Mouse (Mus musculus) CH12.LX (cell line): Measurements from ENCODE around the gene Pigyl. TPM values are rescaled to one million over a fixed set of nuclear protein-coding genes. Genes with fewer than 3 reads are reported as not detected.

Source experiments
- DNase-seq: peaks from one replicate; pipeline ENCODE4 v3.0.0-alpha.2; 2013; ENCODE audit errors: extremely low read depth
- H3K27ac ChIP-seq: 2 replicates; pipeline ENCODE4 v1.5.1; 2012; ENCODE audit warnings: low read depth, mild to moderate bottlenecking, control low read depth, moderate library complexity; ENCODE audit not compliant: insufficient read depth
- H3K27me3 ChIP-seq: replicated peaks from 2 replicates; pipeline ENCODE3; 2012; ENCODE audit warnings: inconsistent platforms
- H3K36me3 ChIP-seq, 2 experiments: replicated peaks in 1 of 2; 2 replicates each; pipeline versions ENCODE3 to v1.6.1; 2012; ENCODE audit warnings: inconsistent platforms in 1 of 2, low read length in 1 of 2, mild to moderate bottlenecking in 1 of 2, mixed read lengths in 1 of 2, moderate library complexity in 1 of 2; ENCODE audit not compliant: control insufficient read depth in 1 of 2, insufficient read depth in 1 of 2
- H3K4me1 ChIP-seq, 2 experiments: 2 replicates each; pipeline ENCODE4 v1.6.1; 2012; ENCODE audit warnings: inconsistent platforms in 1 of 2, moderate library complexity in 1 of 2; ENCODE audit not compliant: insufficient read depth in 2 of 2, control insufficient read depth in 1 of 2
- H3K4me2 ChIP-seq: 2 replicates; pipeline ENCODE4 v1.6.1; 2012; ENCODE audit warnings: low read depth, mild to moderate bottlenecking, control low read depth; ENCODE audit not compliant: poor library complexity, insufficient read depth, severe bottlenecking
- H3K4me3 ChIP-seq, 3 experiments: fragments of 150-350 bp in 1 of 3; sonication (generic) in 1 of 3; replicated peaks in 1 of 3; 2 replicates each; pipeline versions ENCODE3 to v1.5.1; 2011 to 2012; ENCODE audit warnings: low read depth in 2 of 3, low read length in 2 of 3, mild to moderate bottlenecking in 2 of 3, moderate library complexity in 2 of 3, control low read depth in 1 of 3, improper control_type of control experiment in 1 of 3, inconsistent platforms in 1 of 3, mixed read lengths in 1 of 3; ENCODE audit not compliant: poor library complexity in 1 of 3
- H3K79me2 ChIP-seq: replicated peaks from 2 replicates; pipeline ENCODE4 v1.6.1; 2012; ENCODE audit warnings: mild to moderate bottlenecking, moderate library complexity; ENCODE audit not compliant: control insufficient read depth, poor library complexity, insufficient read depth, severe bottlenecking; ENCODE audit errors: extremely low read depth
- H3K9ac ChIP-seq: 2 replicates; pipeline ENCODE4 v1.6.1; 2012; ENCODE audit warnings: low read depth, mild to moderate bottlenecking, control low read depth, moderate library complexity; ENCODE audit not compliant: insufficient read depth
- H3K9me3 ChIP-seq: replicated peaks from 2 replicates; pipeline ENCODE3; 2012; ENCODE audit warnings: low read length, inconsistent platforms, mixed read lengths
- BHLHE40 ChIP-seq: IDR thresholded peaks from 2 replicates; pipeline ENCODE4 v1.6.1; 2011; ENCODE audit warnings: mild to moderate bottlenecking, low read depth, low read length, improper control_type of control experiment
- CHD1 ChIP-seq: IDR thresholded peaks from 2 replicates; pipeline ENCODE4 v1.6.1; 2012; ENCODE audit warnings: low read depth, low read length, improper control_type of control experiment, inconsistent platforms
- CHD2 ChIP-seq: IDR thresholded peaks from 2 replicates; pipeline ENCODE4 v1.6.1; 2011; ENCODE audit warnings: low read length, improper control_type of control experiment
- E2F4 ChIP-seq: IDR thresholded peaks from 2 replicates; pipeline ENCODE4 v1.6.1; 2011; ENCODE audit warnings: low read depth, low read length, improper control_type of control experiment; ENCODE audit not compliant: insufficient replicate concordance
- ELF1 ChIP-seq: IDR thresholded peaks from 2 replicates; pipeline ENCODE4 v1.6.1; 2014; ENCODE audit warnings: low read depth, mild to moderate bottlenecking, inconsistent platforms, low read length, improper control_type of control experiment
- EP300 ChIP-seq: IDR thresholded peaks from 2 replicates; pipeline ENCODE4 v1.6.1; 2011; ENCODE audit warnings: low read length, improper control_type of control experiment
- ETS1 ChIP-seq: conservative IDR thresholded peaks from 2 replicates; pipeline ENCODE4 v1.6.1; 2012; ENCODE audit warnings: low read depth, mild to moderate bottlenecking, inconsistent platforms, low read length, improper control_type of control experiment, moderate library complexity
- GABPA ChIP-seq: IDR thresholded peaks from 2 replicates; pipeline ENCODE4 v1.6.1; 2012; ENCODE audit warnings: low read depth, low read length, improper control_type of control experiment, inconsistent platforms; ENCODE audit not compliant: insufficient replicate concordance
- IRF4 ChIP-seq: IDR thresholded peaks from 2 replicates; pipeline ENCODE4 v1.6.1; 2014; ENCODE audit warnings: low read depth, mild to moderate bottlenecking, inconsistent platforms, low read length, improper control_type of control experiment
- JUN ChIP-seq: IDR thresholded peaks from 2 replicates; pipeline ENCODE4 v1.6.1; 2011; ENCODE audit warnings: low read depth, mild to moderate bottlenecking, low read length, improper control_type of control experiment, moderate library complexity; ENCODE audit not compliant: insufficient read depth
- JUND ChIP-seq: conservative IDR thresholded peaks from 2 replicates; pipeline ENCODE4 v1.6.1; 2011; ENCODE audit warnings: low read depth, low read length, improper control_type of control experiment
- KAT2A ChIP-seq: IDR thresholded peaks from 2 replicates; pipeline ENCODE4 v1.6.1; 2012; ENCODE audit warnings: low read length, improper control_type of control experiment, inconsistent platforms; ENCODE audit not compliant: insufficient replicate concordance
- MAFK ChIP-seq: IDR thresholded peaks from 2 replicates; pipeline ENCODE4 v1.6.1; 2011; ENCODE audit warnings: low read length, improper control_type of control experiment; ENCODE audit not compliant: insufficient replicate concordance
- MAX ChIP-seq: IDR thresholded peaks from 2 replicates; pipeline ENCODE4 v1.6.1; 2011; ENCODE audit warnings: low read length, improper control_type of control experiment
- MAZ ChIP-seq: IDR thresholded peaks from 2 replicates; pipeline ENCODE4 v1.6.1; 2012; ENCODE audit warnings: low read depth, mild to moderate bottlenecking, inconsistent platforms, low read length, improper control_type of control experiment, moderate library complexity
- MEF2A ChIP-seq: IDR thresholded peaks from 2 replicates; pipeline ENCODE4 v1.6.1; 2014; ENCODE audit warnings: low read depth, mild to moderate bottlenecking, inconsistent platforms, low read length, improper control_type of control experiment, borderline replicate concordance
- NRF1 ChIP-seq: IDR thresholded peaks from 2 replicates; pipeline ENCODE4 v1.6.1; 2014; ENCODE audit warnings: low read depth, mild to moderate bottlenecking, inconsistent platforms, low read length, improper control_type of control experiment, moderate library complexity
- PAX5 ChIP-seq: IDR thresholded peaks from 2 replicates; pipeline ENCODE4 v1.6.1; 2012; ENCODE audit warnings: low read length, inconsistent platforms, mixed read lengths
- POLR2A ChIP-seq: IDR thresholded peaks from 2 replicates; pipeline ENCODE4 v1.6.1; 2011; ENCODE audit warnings: low read depth, mild to moderate bottlenecking, improper control_type of control experiment, low read length
- POLR2AphosphoS2 ChIP-seq: IDR thresholded peaks from 2 replicates; pipeline ENCODE4 v1.6.1; 2011; ENCODE audit warnings: low read depth, low read length, improper control_type of control experiment
- RAD21 ChIP-seq: IDR thresholded peaks from 2 replicates; pipeline ENCODE4 v1.6.1; 2011; ENCODE audit warnings: low read depth, mild to moderate bottlenecking, low read length, improper control_type of control experiment, moderate library complexity
- RCOR1 ChIP-seq: conservative IDR thresholded peaks from 2 replicates; pipeline ENCODE4 v1.6.1; 2012; ENCODE audit warnings: low read depth, mild to moderate bottlenecking, inconsistent platforms, low read length, improper control_type of control experiment
- TBP ChIP-seq: conservative IDR thresholded peaks from 2 replicates; pipeline ENCODE4 v1.6.1; 2011; ENCODE audit warnings: low read depth, low read length, improper control_type of control experiment
- USF1 ChIP-seq: IDR thresholded peaks from 2 replicates; pipeline ENCODE4 v1.6.1; 2014; ENCODE audit warnings: low read depth, mild to moderate bottlenecking, inconsistent platforms, low read length, improper control_type of control experiment
- USF2 ChIP-seq: conservative IDR thresholded peaks from 2 replicates; pipeline ENCODE4 v1.6.1; 2011; ENCODE audit warnings: low read depth, low read length, improper control_type of control experiment
- ZC3H11A ChIP-seq: IDR thresholded peaks from 2 replicates; pipeline ENCODE4 v1.6.1; 2012; ENCODE audit warnings: low read depth, mild to moderate bottlenecking, inconsistent platforms, low read length, improper control_type of control experiment
- ZMIZ1 ChIP-seq: IDR thresholded peaks from 2 replicates; pipeline ENCODE4 v1.6.1; 2012; ENCODE audit warnings: low read depth, mild to moderate bottlenecking, inconsistent platforms, low read length, improper control_type of control experiment
- ZNF384 ChIP-seq: IDR thresholded peaks from 2 replicates; pipeline ENCODE4 v1.6.1; 2012; ENCODE audit warnings: low read depth, low read length, improper control_type of control experiment, inconsistent platforms
- dilution Hi-C: fragments of 300-500 bp; cut with MboI; formaldehyde crosslinking; loops from 2 replicates; pipeline ENCODE4 v1.14.3; 2020; ENCODE audit warnings: low sequenced_read_pairs; ENCODE audit not compliant: extremely low pct_unique_long_range_greater_than_20kb, extremely low pct_ligation_motif_present
- in situ Hi-C: fragments of 300-500 bp; cut with MboI; formaldehyde crosslinking; loops from 3 replicates; pipeline ENCODE4 v1.14.3; 2019; ENCODE audit warnings: low sequenced_read_pairs, low pct_ligation_motif_present, low pct_unique_long_range_greater_than_20kb, mixed read lengths
- polyA plus RNA-seq: library from polyadenylated mRNA; unstranded; fragments of >175 nt; gene quantifications from 2 replicates; pipeline ENCODE4 v1.2.1, GENCODE M21; 2012; ENCODE audit warnings: low read depth; ENCODE audit not compliant: insufficient read length
- total RNA-seq, 2 experiments: library from RNA; depleted of rRNA; stranded (reverse); fragments of 300-350 nt in 1 of 2; fragments of >200 nt in 1 of 2; gene quantifications; 2 replicates each; pipeline ENCODE4 v1.2.3; 2012 to 2014

Gene Pigyl
- total and polyA plus RNA-seq, 3 experiments, result 5.0 to 24.9 (median 22.8) TPM

DNA sequence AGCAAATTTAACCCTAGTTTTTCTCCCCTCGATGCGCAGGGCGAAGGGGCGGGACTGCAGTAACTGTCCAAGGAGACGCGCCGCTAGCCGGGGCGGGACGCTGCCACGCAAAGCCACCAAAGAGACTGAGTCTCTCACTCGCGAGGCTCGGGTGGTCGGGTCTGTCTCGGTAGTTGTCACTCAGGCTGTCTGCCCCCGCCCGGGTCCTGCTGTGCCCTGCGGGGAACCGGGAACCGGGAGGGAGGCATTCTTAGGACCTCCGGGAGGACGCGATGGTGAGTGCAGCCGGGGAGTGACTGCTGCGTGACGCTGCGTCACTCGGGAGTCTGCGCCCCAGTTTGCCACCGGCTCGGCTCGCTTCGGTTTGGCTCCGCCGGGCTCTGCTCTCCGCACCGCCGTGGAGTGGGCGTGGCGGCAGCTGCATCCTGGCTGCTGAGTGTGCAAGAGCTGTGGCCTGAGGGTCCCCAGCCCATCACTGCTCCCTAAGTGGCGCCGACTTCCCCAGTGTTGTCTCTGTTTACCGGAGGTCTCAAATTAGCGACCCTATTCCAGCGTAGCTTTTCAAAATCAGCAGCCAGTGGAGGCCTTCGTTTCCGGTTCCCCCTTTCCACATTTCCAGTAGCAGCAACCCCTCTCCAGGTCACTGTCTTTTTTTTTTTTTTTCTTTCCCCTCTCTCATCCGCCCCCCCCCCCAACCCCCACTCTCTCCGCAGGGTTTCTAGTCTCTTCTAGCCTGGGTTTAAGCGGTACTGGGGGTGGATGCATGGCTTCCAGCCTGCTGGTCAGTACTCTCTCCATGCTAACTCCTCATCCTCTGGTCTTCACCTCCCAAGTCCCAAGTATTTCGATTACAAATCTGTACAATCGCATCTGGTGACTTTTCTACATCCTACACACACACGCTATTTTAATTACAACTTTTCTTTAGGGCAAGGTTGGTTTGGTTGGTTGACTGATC lies 8.3 kb downstream of the Pigyl start:
- Histone ChIP-seq H3K4me3 (peak overlapping the region in 1 of 3 experiments; percentile 9), H3K27me3 (peaks cover 2% of the 10 kb centered on the region), H3K4me2 (peak overlapping the region; percentile 19; the same call in 1 of the 2 replicates), H3K9ac (no peak overlapping the region), H3K9me3 (peaks cover 13% of the 10 kb centered on the region), H3K27ac (no peak overlapping the region), H3K79me2 (no peaks in the 10 kb centered on the region), H3K4me1 (0 out of 4 replicates have a peak, but pooled peaks cover 0 to 3% of the 10 kb centered on the region in 2 experiments), H3K36me3 (no peaks in the 10 kb centered on the region)
- DNase-seq, result no peak
- TF ChIP-seq POLR2AphosphoS2 (no peak), RCOR1 (no peak), ELF1 (no peak), JUN (no peak), PAX5 (no peak), ZC3H11A (no peak), ZNF384 (no peak), USF1 (no peak), POLR2A (no peak), E2F4 (no peak), KAT2A (no peak), MEF2A (no peak), GABPA (no peak), IRF4 (no peak), ZMIZ1 (no peak), MAZ (no peak), MAX (no peak), ETS1 (no peak)
- dilution Hi-C loops, result no loop called here
- in situ Hi-C loops, result no loop called here

DNA sequence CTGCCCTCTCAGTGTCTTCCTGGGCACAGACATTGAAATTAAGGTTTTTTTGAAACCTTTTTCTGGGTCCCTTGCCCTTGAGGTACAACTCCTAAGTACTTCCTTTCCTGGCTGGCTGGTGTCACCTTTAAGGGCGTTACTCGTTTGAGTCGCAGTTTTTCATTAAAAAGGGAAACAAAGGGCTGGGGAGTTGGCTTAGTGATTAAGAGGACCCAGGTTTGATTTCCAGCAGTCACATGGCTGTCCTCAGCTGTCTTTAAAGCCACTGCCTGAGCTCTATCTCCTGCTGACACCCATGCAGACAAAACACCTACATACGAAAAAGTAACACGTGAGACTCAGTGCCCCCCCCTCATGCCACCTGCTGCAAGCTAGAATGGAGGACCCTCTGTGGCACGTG lies 9.3 kb downstream of the Pigyl start:
- Histone ChIP-seq H3K9ac (no peak overlapping the region), H3K27ac (no peak overlapping the region), H3K27me3 (peaks cover 4% of the 10 kb centered on the region), H3K4me1 (0 out of 4 replicates have a peak, but pooled peaks cover 0 to under 1% of the 10 kb centered on the region in 2 experiments)
- in situ Hi-C loops, result no loop called here
- dilution Hi-C loops, result no loop called here
- TF ChIP-seq POLR2A (no peak), CHD2 (no peak), MAFK (no peak), RCOR1 (no peak), JUN (no peak), JUND (no peak), E2F4 (no peak), ZNF384 (no peak), USF2 (no peak), IRF4 (no peak), USF1 (no peak), NRF1 (no peak), ELF1 (no peak), CHD1 (no peak), RAD21 (no peak), GABPA (no peak), EP300 (no peak), TBP (no peak), BHLHE40 (no peak)
- TF ChIP-seq, all 38 proteins: peak for 0
- no peaks in the 10 kb centered on the region for H3K36me3 ChIP-seq
- DNase-seq, result no peak
- H3K79me2 ChIP-seq, result no peaks in the 10 kb centered on the region
- no peak overlapping the region for H3K4me3 ChIP-seq
- peaks cover 13% of the 10 kb centered on the region for H3K9me3 ChIP-seq
- no peak overlapping the region for H3K4me2 ChIP-seq
